Mouse (Mus musculus) right cerebral cortex, postnatal 25 days (tissue): ENCODE measurements around the gene Cd5.

Experiments used
- DNase-seq: peaks from one replicate; pipeline ENCODE4 v3.0.0; 2022

Cd5 gene

GRCm38 (mm10) chr19:10738811-10739210 lies at the start of gene Cd5:
Gene Cd5 (minus strand): TSS chr19:10739002.
- no peak for DNase-seq

GRCm38 (mm10) chr19:10788242-10788641 lies 49.4 kb upstream of the Cd5 start:
- no peak for DNase-seq

- DNase-seq, result no peak
Measured at GRCm38 (mm10) chr19:10787406-10787805, 48.6 kb upstream of the Cd5 start.

GRCm38 (mm10) chr19:10786753-10787152 lies 48.0 kb upstream of the Cd5 start:
- DNase-seq, result no peak

GRCm38 (mm10) chr19:10784796-10785459 lies 46.1 kb upstream of the Cd5 start:
- peak; percentile 42 for DNase-seq

GRCm38 (mm10) chr19:10784061-10784460 lies 45.3 kb upstream of the Cd5 start:
- no peak for DNase-seq

- no peak for DNase-seq
Measured at GRCm38 (mm10) chr19:10783168-10783567, 44.4 kb upstream of the Cd5 start.

- peak; percentile 52 for DNase-seq
Measured at GRCm38 (mm10) chr19:10781641-10782040, 42.8 kb upstream of the Cd5 start.

- DNase-seq, result no peak
Measured at GRCm38 (mm10) chr19:10776906-10777305, 38.1 kb upstream of the Cd5 start.

GRCm38 (mm10) chr19:10774141-10774540 lies 35.3 kb upstream of the Cd5 start:
- DNase-seq, result no peak

- no peak for DNase-seq
Measured at GRCm38 (mm10) chr19:10773384-10773783, 34.6 kb upstream of the Cd5 start.

GRCm38 (mm10) chr19:10772866-10773265 lies 34.1 kb upstream of the Cd5 start:
- DNase-seq, result no peak

GRCm38 (mm10) chr19:10771995-10772394 lies 33.2 kb upstream of the Cd5 start:
- no peak for DNase-seq

- DNase-seq, result no peak
Measured at GRCm38 (mm10) chr19:10769429-10770195, 30.8 kb upstream of the Cd5 start.

GRCm38 (mm10) chr19:10768694-10769428 lies 30.1 kb upstream of the Cd5 start:
- no peak for DNase-seq

- DNase-seq, result no peak
Measured at GRCm38 (mm10) chr19:10767631-10768030, 28.8 kb upstream of the Cd5 start.

GRCm38 (mm10) chr19:10763381-10764031 lies 24.7 kb upstream of the Cd5 start:
- no peak for DNase-seq

- no peak for DNase-seq
Measured at GRCm38 (mm10) chr19:10762468-10762867, 23.7 kb upstream of the Cd5 start.

- no peak for DNase-seq
Measured at GRCm38 (mm10) chr19:10761794-10762415, 23.1 kb upstream of the Cd5 start.

- no peak for DNase-seq
Measured at GRCm38 (mm10) chr19:10759983-10760831, 21.4 kb upstream of the Cd5 start.

GRCm38 (mm10) chr19:10759525-10759924 lies 20.7 kb upstream of the Cd5 start:
- DNase-seq, result no peak

- no peak for DNase-seq
Measured at GRCm38 (mm10) chr19:10758708-10759107, 19.9 kb upstream of the Cd5 start.
